Mouse (Mus musculus) heart, adult 2 months (tissue): ENCODE measurements at regions not wholly inside any gene's neighbourhood (a gene's known extent, or its start where the extent isn't known, plus 50 kb on each side); places are given as distances from the start of the nearest gene placed in this dataset.

Experiments
- DNase-seq, 2 experiments: peaks; one replicate each; pipeline ENCODE4 v3.0.0; 2021
- H3K27ac ChIP-seq: fragments of 200-600 bp; 2 replicates; pipeline ENCODE4 v1.8.1; 2022
- H3K27me3 ChIP-seq: fragments of 200-500 bp; 2 replicates; pipeline ENCODE4 v1.6.1; 2012; ENCODE audit warnings: mild to moderate bottlenecking, low read length, inconsistent platforms, mixed read lengths; ENCODE audit not compliant: control insufficient read depth, insufficient read depth
- H3K36me3 ChIP-seq: fragments of 200-500 bp; 2 replicates; pipeline ENCODE4 v1.6.1; 2012; ENCODE audit warnings: low read length, inconsistent platforms; ENCODE audit not compliant: control insufficient read depth, insufficient read depth
- H3K4me1 ChIP-seq: fragments of 200-500 bp; 2 replicates; pipeline ENCODE4 v1.6.1; 2011; ENCODE audit warnings: low read length; ENCODE audit not compliant: control insufficient read depth, insufficient read depth
- H3K4me3 ChIP-seq: fragments of 200-600 bp; 2 replicates; pipeline ENCODE4 v1.8.1; 2022
- H3K79me2 ChIP-seq: fragments of 200-500 bp; replicated peaks from 2 replicates; pipeline ENCODE4 v1.6.1; 2012; ENCODE audit warnings: mild to moderate bottlenecking, inconsistent platforms, low read length, moderate library complexity, mixed read lengths; ENCODE audit not compliant: control insufficient read depth, insufficient read depth
- H3K9ac ChIP-seq: fragments of 200-500 bp; 2 replicates; pipeline ENCODE4 v1.6.1; 2012; ENCODE audit warnings: low read depth, mild to moderate bottlenecking, control low read depth, inconsistent platforms, low read length, mixed read lengths
- CTCF ChIP-seq: fragments of 200-600 bp; IDR thresholded peaks from 2 replicates; pipeline ENCODE4 v1.8.1; 2022; ENCODE audit warnings: antibody characterized with exemption, mild to moderate bottlenecking, moderate library complexity
- EP300 ChIP-seq: fragments of 200-500 bp; IDR thresholded peaks from 2 replicates; pipeline ENCODE4 v1.6.1; 2011; ENCODE audit warnings: low read depth, low read length, control low read depth; ENCODE audit not compliant: insufficient read depth
- POLR2A ChIP-seq: fragments of 200-500 bp; IDR thresholded peaks from 2 replicates; pipeline ENCODE4 v1.6.1; 2011; ENCODE audit warnings: mild to moderate bottlenecking, low read depth, low read length, control low read depth; ENCODE audit not compliant: insufficient read depth
- WGBS: fragments of 180-500 bp; shearing (Covaris S2); methylation state at CpG from one replicate; pipeline ENCODE4 v1.1.7; 2018; 5-methylcytosine and 5-hydroxymethylcytosine counted together
- intact Hi-C: fragments of 180-260 bp; cut with DNase I; formaldehyde crosslinking; loops from one replicate; pipeline ENCODE4 v1.15.1; 2025

DNA sequence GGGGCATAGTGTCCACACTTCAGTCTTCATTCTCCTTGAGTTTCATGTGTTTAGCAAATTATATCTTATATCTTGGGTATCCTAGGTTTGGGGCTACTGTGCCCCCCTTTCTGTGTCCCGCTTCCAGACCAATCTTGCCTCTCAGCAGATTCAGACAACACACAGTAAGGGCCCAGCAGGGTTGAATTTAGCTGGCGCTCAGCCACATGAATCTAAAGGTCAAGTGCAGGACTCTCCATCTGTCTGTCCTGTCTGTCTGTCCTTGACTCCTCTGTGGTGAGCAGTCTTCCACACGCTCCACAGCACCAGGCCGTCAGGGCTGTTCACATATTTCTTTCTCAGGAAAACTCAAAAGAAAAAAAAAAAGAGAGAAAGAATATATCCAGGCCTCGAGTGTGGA is 255.5 kb upstream of the Kdm8 start:
- no peaks in the 10 kb centered on the region for H3K4me1 ChIP-seq
- no peaks in the 10 kb centered on the region for H3K79me2 ChIP-seq
- no peak overlapping the region for H3K4me3 ChIP-seq
- H3K36me3 ChIP-seq = no peaks in the 10 kb centered on the region
- no peak overlapping the region for H3K9ac ChIP-seq
- H3K27me3 ChIP-seq = no peaks in the 10 kb centered on the region
- 81% methylated on average over 5 of the region's 5 CpGs for WGBS
- TF ChIP-seq CTCF (no peak), POLR2A (no peak), EP300 (no peak)
- intact Hi-C loops = no loop called here
- DNase-seq = no peak
- H3K27ac ChIP-seq = no peak overlapping the region

DNA sequence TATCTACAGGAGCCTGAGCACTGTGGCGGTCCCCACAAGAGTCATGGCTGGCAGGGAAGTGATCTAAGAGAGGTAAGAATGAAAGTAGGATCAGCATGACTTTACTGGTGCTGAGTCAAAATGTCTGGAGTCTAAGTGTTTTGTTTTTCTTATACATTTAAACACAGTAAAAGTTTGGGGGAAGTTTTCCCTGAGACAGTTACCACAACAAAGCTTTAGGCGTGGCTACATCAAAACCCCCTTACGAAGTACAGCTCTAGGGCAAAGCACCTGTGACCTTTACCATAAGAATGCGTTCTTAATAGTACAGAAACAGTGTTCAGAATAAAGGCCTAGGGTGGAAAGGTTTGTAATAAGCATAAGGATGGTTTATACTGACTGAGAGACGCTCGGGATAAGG is 254.4 kb upstream of the Kdm8 start:
- no peak overlapping the region for H3K9ac ChIP-seq

DNA sequence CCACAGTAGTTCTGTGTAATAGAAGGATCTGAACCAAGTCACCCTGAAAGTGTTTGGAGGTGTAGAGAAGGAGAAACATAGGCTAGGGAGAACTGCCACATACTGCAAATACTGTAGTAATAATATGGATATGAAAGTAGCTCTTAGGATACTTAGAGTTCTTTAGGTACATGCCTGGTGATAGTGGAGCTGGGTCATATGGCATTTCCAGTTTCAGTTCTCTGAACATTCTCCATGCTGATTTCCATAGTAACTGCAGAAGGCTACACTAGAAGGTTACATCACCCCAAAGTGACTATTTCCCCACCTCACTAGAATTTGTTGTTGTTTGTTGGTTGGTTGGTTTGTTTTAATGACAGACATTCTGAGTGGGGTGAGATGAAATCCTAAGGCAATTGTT is 253.2 kb upstream of the Kdm8 start:
- H3K79me2 ChIP-seq = no peaks in the 10 kb centered on the region
- TF ChIP-seq EP300 (no peak), CTCF (no peak), POLR2A (no peak)
- H3K36me3 ChIP-seq = no peaks in the 10 kb centered on the region
- no peaks in the 10 kb centered on the region for H3K27me3 ChIP-seq
- intact Hi-C loops = no loop called here
- no peak overlapping the region for H3K4me3 ChIP-seq
- H3K9ac ChIP-seq = no peak overlapping the region
- DNase-seq = no peak
- no peaks in the 10 kb centered on the region for H3K4me1 ChIP-seq
- no peak overlapping the region for H3K27ac ChIP-seq

More for the DNA sequence above, 254.4 kb upstream of the Kdm8 start:
- H3K4me3 ChIP-seq = no peak overlapping the region
- 80% methylated on average over 6 of the region's 6 CpGs for WGBS
- H3K79me2 ChIP-seq = no peaks in the 10 kb centered on the region
- intact Hi-C loops = no loop called here
- H3K27ac ChIP-seq = no peak overlapping the region
- no peaks in the 10 kb centered on the region for H3K36me3 ChIP-seq
- no peaks in the 10 kb centered on the region for H3K4me1 ChIP-seq
- no peaks in the 10 kb centered on the region for H3K27me3 ChIP-seq
- no peak for DNase-seq
- no peak for TF ChIP-seq EP300
- TF ChIP-seq CTCF = no peak

DNA sequence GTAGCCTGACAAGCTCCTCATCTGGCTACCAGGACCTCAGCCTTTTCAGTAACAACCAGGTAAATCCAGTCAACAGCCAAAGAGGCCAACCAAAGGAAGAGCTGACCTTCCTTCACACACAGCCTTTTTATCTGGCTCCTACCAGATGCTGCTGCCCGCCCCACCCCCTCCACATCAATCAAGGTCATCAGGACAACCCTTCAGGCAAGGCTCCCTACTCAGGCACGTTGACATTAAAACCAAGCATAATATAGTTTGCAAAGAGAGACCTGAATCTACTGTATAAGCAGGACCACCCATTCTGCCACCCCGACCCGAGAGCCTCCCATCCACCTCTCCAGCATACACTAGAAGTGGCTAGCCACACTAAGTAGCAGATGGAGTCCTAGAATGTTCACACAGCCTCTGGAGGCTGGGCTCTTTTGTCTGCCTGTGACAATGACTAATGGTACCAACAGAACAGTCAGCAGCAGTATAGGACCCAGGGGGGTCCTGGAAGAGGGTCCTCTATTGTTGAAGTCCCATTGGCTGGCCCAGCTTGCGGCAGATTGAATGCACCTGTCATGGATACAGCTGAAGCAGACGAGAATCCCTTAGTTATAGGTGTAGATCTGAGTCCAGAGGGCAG is 233.0 kb upstream of the Kdm8 start:
- no peak for DNase-seq
- no peak for TF ChIP-seq CTCF
- TF ChIP-seq EP300 = no peak
- no peak for TF ChIP-seq POLR2A
- no peak overlapping the region for H3K9ac ChIP-seq
- no peaks in the 10 kb centered on the region for H3K36me3 ChIP-seq
- no peaks in the 10 kb centered on the region for H3K27me3 ChIP-seq
- H3K27ac ChIP-seq = no peak overlapping the region
- H3K4me1 ChIP-seq = no peaks in the 10 kb centered on the region
- WGBS = 69% methylated on average over 6 of the region's 6 CpGs
- intact Hi-C loops = no loop called here
- no peak overlapping the region for H3K4me3 ChIP-seq
- no peaks in the 10 kb centered on the region for H3K79me2 ChIP-seq

DNA sequence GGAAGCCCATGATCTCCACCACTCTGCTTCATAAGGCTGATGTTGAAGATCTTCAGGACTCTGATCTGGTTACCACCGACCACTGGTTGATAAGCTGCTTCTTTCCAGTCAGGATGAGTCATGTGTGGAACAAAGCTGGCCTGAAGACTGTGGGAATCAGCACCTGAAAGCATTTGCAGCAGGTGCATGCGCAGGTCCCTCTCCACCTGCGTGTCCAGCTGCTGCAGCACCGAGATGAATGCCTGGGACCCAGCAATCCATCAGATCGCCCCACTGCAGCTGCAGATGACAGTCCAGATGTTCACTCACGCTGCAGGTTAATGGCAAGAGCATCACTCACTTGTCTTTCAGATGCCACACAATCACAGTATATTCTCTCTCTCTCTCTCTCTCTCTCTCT is 230.4 kb upstream of the Kdm8 start:
- no peaks in the 10 kb centered on the region for H3K4me1 ChIP-seq
- intact Hi-C loops = no loop called here
- no peaks in the 10 kb centered on the region for H3K27me3 ChIP-seq
- no peak overlapping the region for H3K4me3 ChIP-seq
- H3K79me2 ChIP-seq = no peaks in the 10 kb centered on the region
- no peak overlapping the region for H3K27ac ChIP-seq
- DNase-seq = no peak
- no peaks in the 10 kb centered on the region for H3K36me3 ChIP-seq
- no peak overlapping the region for H3K9ac ChIP-seq
- TF ChIP-seq CTCF (no peak), POLR2A (no peak), EP300 (no peak)
- 70% methylated on average over 6 of the region's 6 CpGs for WGBS

GRCm38 (mm10) chr7:125217630-125218029 is 226.8 kb upstream of the Kdm8 start:
- no peaks in the 10 kb centered on the region for H3K4me1 ChIP-seq
- no peaks in the 10 kb centered on the region for H3K79me2 ChIP-seq
- DNase-seq = no peak
- no peak overlapping the region for H3K27ac ChIP-seq
- no peak overlapping the region for H3K9ac ChIP-seq
- TF ChIP-seq POLR2A = no peak
- no peak for TF ChIP-seq EP300
- TF ChIP-seq CTCF = no peak
- no peaks in the 10 kb centered on the region for H3K36me3 ChIP-seq
- intact Hi-C loops = no loop called here
- H3K27me3 ChIP-seq = no peaks in the 10 kb centered on the region
- 87% methylated on average over 4 of the region's 4 CpGs for WGBS
- H3K4me3 ChIP-seq = no peak overlapping the region
